Mouse (Mus musculus): ENCODE results near the gene Cd82. TPM values are rescaled to one million over a fixed set of nuclear protein-coding genes. Genes with fewer than 3 reads are reported as not detected.

Cd82 gene
- total and polyA plus RNA-seq, 3 experiments = 177 to 294 (median 215) TPM

GRCm38 (mm10) chr2:93419971-93420370 is 43.0 kb downstream of the Cd82 start:
- Histone ChIP-seq H3K79me2 (replicated peaks; ENCODE audit: control insufficient read depth, extremely low read depth, insufficient read depth, poor library complexity, severe bottlenecking) (no peaks in the 10 kb centered on the region), H3K4me3 (replicated peaks in 1 of 3; ENCODE audit: low read depth in 2 of 3, low read length in 2 of 3, poor library complexity in 1 of 3) (no peak overlapping the region), H3K9ac (ENCODE audit: insufficient read depth, low read depth) (no peak overlapping the region), H3K36me3 (replicated peaks in 1 of 2; ENCODE audit: control insufficient read depth in 1 of 2, insufficient read depth in 1 of 2, low read length in 1 of 2) (peaks cover 31 to 60% of the 10 kb centered on the region in 2 experiments), H3K9me3 (replicated peaks; ENCODE audit: low read length) (no peaks in the 10 kb centered on the region), H3K4me2 (ENCODE audit: insufficient read depth, low read depth, poor library complexity, severe bottlenecking) (no peak overlapping the region), H3K27ac (ENCODE audit: insufficient read depth, low read depth) (no peak overlapping the region), H3K4me1 (ENCODE audit: control insufficient read depth in 1 of 2, insufficient read depth in 2 of 2) (peaks cover 49 to 94% of the 10 kb centered on the region in 2 experiments), H3K27me3 (replicated peaks) (no peaks in the 10 kb centered on the region)
- DNase-seq (ENCODE audit: extremely low read depth) = no peak
- in situ Hi-C loops (cut with MboI; ENCODE audit: low pct_ligation_motif_present, low pct_unique_long_range_greater_than_20kb, low sequenced_read_pairs) (loop anchor here (5.0 to 10.0 kb wide), 2 partner anchors 37 to 235 kb away; no protein-coding TSS in a partner anchor), dilution Hi-C loops (cut with MboI; ENCODE audit: extremely low pct_ligation_motif_present, extremely low pct_unique_long_range_greater_than_20kb, low sequenced_read_pairs) (no loop called here)
- TF ChIP-seq MXI1 (IDR thresholded peaks at IDR 0.05; ENCODE audit: low read depth, low read length) (no peak), ETS1 (conservative IDR thresholded peaks at IDR 0.05; ENCODE audit: low read depth, low read length) (peak; percentile 22)

DNA sequence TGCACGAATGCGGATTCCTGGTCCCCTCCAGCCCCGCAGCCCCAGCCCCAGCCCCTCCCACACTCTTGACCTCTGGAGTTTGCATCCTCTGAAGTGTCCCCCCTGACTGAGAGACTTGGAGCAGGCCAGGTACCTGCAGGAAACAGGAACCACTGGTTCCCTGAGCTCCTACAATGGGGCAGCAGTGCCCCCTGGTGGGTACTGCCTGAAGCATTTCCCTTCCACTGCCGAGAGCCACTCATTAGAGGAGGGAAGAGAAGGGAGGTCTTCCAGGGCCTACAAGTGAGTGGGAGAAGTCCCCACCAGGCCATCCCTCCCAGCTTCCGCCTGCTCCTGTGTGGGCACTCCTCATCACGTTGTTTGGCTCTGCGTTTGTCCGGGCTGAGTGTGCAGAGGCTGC is 44.5 kb downstream of the Cd82 start:
- H3K9me3 ChIP-seq (replicated peaks; ENCODE audit: low read length) = no peaks in the 10 kb centered on the region
- H3K27me3 ChIP-seq (replicated peaks) = no peaks in the 10 kb centered on the region
- TF ChIP-seq MAX (IDR thresholded peaks at IDR 0.05; ENCODE audit: low read length) = no peak
- no peak for TF ChIP-seq JUN (IDR thresholded peaks at IDR 0.05; ENCODE audit: insufficient read depth, low read depth, low read length)
- TF ChIP-seq CTCF (conservative IDR thresholded peaks at IDR 0.05 in 1 of 2, IDR thresholded peaks at IDR 0.05 in 1 of 2; ENCODE audit: low read depth in 2 of 2, low read length in 2 of 2) = peak; percentile 43 to 82
- peak; percentile 65 for TF ChIP-seq RAD21 (IDR thresholded peaks at IDR 0.05; ENCODE audit: low read depth, low read length)
- TF ChIP-seq IRF4 (IDR thresholded peaks at IDR 0.05; ENCODE audit: low read depth, low read length) = 0 out of 2 replicates have a peak, but pooled peaks have one; percentile 24
- peak; percentile 52 for TF ChIP-seq ELF1 (IDR thresholded peaks at IDR 0.05; ENCODE audit: low read depth, low read length)
- TF ChIP-seq NELFE (IDR thresholded peaks at IDR 0.05; ENCODE audit: low read depth, low read length) = no peak
- peak; percentile 70 for TF ChIP-seq SMC3 (IDR thresholded peaks at IDR 0.05; ENCODE audit: low read depth, low read length)
- H3K27ac ChIP-seq (ENCODE audit: insufficient read depth, low read depth) = no peak overlapping the region
- DNase-seq (ENCODE audit: extremely low read depth) = peak; percentile 73
- in situ Hi-C loops (cut with MboI; ENCODE audit: low pct_ligation_motif_present, low pct_unique_long_range_greater_than_20kb, low sequenced_read_pairs) (loop anchor here (10.0 kb wide), 1 partner anchor 236 kb away; no protein-coding TSS in a partner anchor), dilution Hi-C loops (cut with MboI; ENCODE audit: extremely low pct_ligation_motif_present, extremely low pct_unique_long_range_greater_than_20kb, low sequenced_read_pairs) (no loop called here)
- H3K36me3 ChIP-seq (replicated peaks in 1 of 2; ENCODE audit: control insufficient read depth in 1 of 2, insufficient read depth in 1 of 2, low read length in 1 of 2) = peaks cover 31 to 60% of the 10 kb centered on the region in 2 experiments
- H3K9ac ChIP-seq (ENCODE audit: insufficient read depth, low read depth) = no peak overlapping the region
- H3K79me2 ChIP-seq (replicated peaks; ENCODE audit: control insufficient read depth, extremely low read depth, insufficient read depth, poor library complexity, severe bottlenecking) = no peaks in the 10 kb centered on the region
- no peak overlapping the region for H3K4me3 ChIP-seq (replicated peaks in 1 of 3; ENCODE audit: low read depth in 2 of 3, low read length in 2 of 3, poor library complexity in 1 of 3)
- no peak overlapping the region for H3K4me2 ChIP-seq (ENCODE audit: insufficient read depth, low read depth, poor library complexity, severe bottlenecking)
- H3K4me1 ChIP-seq (ENCODE audit: control insufficient read depth in 1 of 2, insufficient read depth in 2 of 2) = peaks cover 39 to 88% of the 10 kb centered on the region in 2 experiments

DNA sequence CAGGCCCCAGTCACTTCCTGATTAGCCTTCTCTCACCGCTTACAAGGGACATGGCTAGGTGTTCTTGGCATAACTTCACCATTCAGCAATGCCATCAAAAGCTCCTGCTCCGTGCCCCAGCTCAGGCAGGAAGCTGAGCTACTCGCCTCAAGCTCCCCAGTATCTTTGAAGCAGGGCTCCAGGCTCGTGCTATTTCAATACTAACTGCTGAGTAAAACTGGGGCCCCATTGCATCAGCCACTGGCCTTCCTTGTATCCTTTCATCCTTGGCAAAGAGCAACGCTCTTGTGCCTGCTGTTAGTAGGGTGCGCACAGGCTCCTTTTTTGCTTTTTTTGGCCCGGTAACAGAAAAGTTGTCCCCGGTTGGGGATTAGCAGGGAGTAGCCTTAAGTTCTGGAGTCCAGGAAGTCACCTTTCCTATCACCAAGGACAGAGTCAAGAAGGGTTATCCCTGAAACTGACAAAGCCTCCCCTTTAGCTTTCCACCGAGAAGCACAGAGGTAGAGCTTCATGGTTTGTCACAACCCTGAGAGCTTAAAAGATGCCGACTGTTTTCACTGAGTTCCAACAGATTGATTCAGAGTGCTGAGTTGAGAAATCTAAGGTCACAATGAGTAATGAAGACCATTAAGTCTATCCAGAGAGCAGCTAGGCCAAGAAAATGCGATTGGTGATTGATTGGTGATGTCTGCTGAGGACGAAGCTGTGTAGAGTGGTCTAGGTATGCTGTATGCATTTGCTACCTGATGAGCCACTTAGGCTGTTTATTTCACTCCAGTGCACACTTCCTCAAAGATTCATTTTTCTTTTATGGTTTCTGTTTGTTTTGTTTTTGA is 45.8 kb downstream of the Cd82 start:
- H3K9ac ChIP-seq (ENCODE audit: insufficient read depth, low read depth) = peak overlapping the region; percentile 34
- peak; percentile 60 for DNase-seq (ENCODE audit: extremely low read depth)
- H3K36me3 ChIP-seq (replicated peaks in 1 of 2; ENCODE audit: control insufficient read depth in 1 of 2, insufficient read depth in 1 of 2, low read length in 1 of 2) = peaks cover 29 to 49% of the 10 kb centered on the region in 2 experiments
- H3K4me2 ChIP-seq (ENCODE audit: insufficient read depth, low read depth, poor library complexity, severe bottlenecking) = no peak overlapping the region
- peaks cover 38 to 88% of the 10 kb centered on the region in 2 experiments for H3K4me1 ChIP-seq (ENCODE audit: control insufficient read depth in 1 of 2, insufficient read depth in 2 of 2)
- H3K27ac ChIP-seq (ENCODE audit: insufficient read depth, low read depth) = peak overlapping the region; percentile 45
- no peaks in the 10 kb centered on the region for H3K9me3 ChIP-seq (replicated peaks; ENCODE audit: low read length)
- peak overlapping the region in 1 of 3 experiments; percentile 37 for H3K4me3 ChIP-seq (replicated peaks in 1 of 3; ENCODE audit: low read depth in 2 of 3, low read length in 2 of 3, poor library complexity in 1 of 3)
- dilution Hi-C loops (cut with MboI; ENCODE audit: extremely low pct_ligation_motif_present, extremely low pct_unique_long_range_greater_than_20kb, low sequenced_read_pairs) = no loop called here
- in situ Hi-C loops (cut with MboI; ENCODE audit: low pct_ligation_motif_present, low pct_unique_long_range_greater_than_20kb, low sequenced_read_pairs) = loop anchor here (10.0 kb wide), 1 partner anchor 238 kb away; no protein-coding TSS in a partner anchor
- TF ChIP-seq CHD1 (IDR thresholded peaks at IDR 0.05; ENCODE audit: low read depth, low read length) (no peak), MAFK (IDR thresholded peaks at IDR 0.05; ENCODE audit: insufficient replicate concordance, low read length) (no peak), IRF4 (IDR thresholded peaks at IDR 0.05; ENCODE audit: low read depth, low read length) (peak; percentile 84), RAD21 (IDR thresholded peaks at IDR 0.05; ENCODE audit: low read depth, low read length) (no peak), EP300 (IDR thresholded peaks at IDR 0.05; ENCODE audit: low read length) (no peak), ZC3H11A (IDR thresholded peaks at IDR 0.05; ENCODE audit: low read depth, low read length) (no peak), ZKSCAN1 (IDR thresholded peaks at IDR 0.05; ENCODE audit: borderline replicate concordance, low read depth, low read length) (no peak), MXI1 (IDR thresholded peaks at IDR 0.05; ENCODE audit: low read depth, low read length) (no peak), ELF1 (IDR thresholded peaks at IDR 0.05; ENCODE audit: low read depth, low read length) (peak; percentile 46), RCOR1 (conservative IDR thresholded peaks at IDR 0.05; ENCODE audit: low read depth, low read length) (no peak), MEF2A (IDR thresholded peaks at IDR 0.05; ENCODE audit: borderline replicate concordance, low read depth, low read length) (0 out of 2 replicates have a peak, but pooled peaks have one; percentile 12)
- no peaks in the 10 kb centered on the region for H3K27me3 ChIP-seq (replicated peaks)
- H3K79me2 ChIP-seq (replicated peaks; ENCODE audit: control insufficient read depth, extremely low read depth, insufficient read depth, poor library complexity, severe bottlenecking) = no peaks in the 10 kb centered on the region
